Mouse (Mus musculus): ENCODE measurements at regions not wholly inside any gene's neighbourhood (a gene's known extent, or its start where the extent isn't known, plus 50 kb on each side); places are given as distances from the start of the nearest gene placed in this dataset.
"Not testable (repeated sequence)": the region's sequence is repeated elsewhere in the genome, so short reads cannot be mapped to it uniquely, and the experiment has no call there.

- H3K9ac ChIP-seq (ENCODE audit: low read depth, low read length, severe bottlenecking); H3K4me3 ChIP-seq (replicated peaks; ENCODE audit: low read length); H3K27ac ChIP-seq (replicated peaks; ENCODE audit: low read depth, low read length); H3K4me2 ChIP-seq (replicated peaks; ENCODE audit: low read depth, low read length, severe bottlenecking); H3K4me1 ChIP-seq (ENCODE audit: control insufficient read depth, insufficient read depth, low read length); H3K9me3 ChIP-seq (ENCODE audit: control insufficient read depth, low read length); DNase-seq (ENCODE audit: low spot score); H3K36me3 ChIP-seq (ENCODE audit: control insufficient read depth, insufficient read depth, low read length); ATAC-seq (ENCODE audit: low FRiP score, low read depth); H3K27me3 ChIP-seq (ENCODE audit: control insufficient read depth, insufficient read depth, low read length): not testable (repeated sequence)
- 87% methylated on average over 5 of the region's 5 CpGs for WGBS
These were observed 87.2 kb downstream of the Catsperg2 start for GRCm38 (mm10) chr7:29639591-29639990.

GRCm38 (mm10) chr7:29602356-29602755, 83.9 kb upstream of the Sipa1l3 start:
- Histone ChIP-seq H3K9me3 (ENCODE audit: control insufficient read depth, low read length) (no peaks in the 10 kb centered on the region), H3K27ac (replicated peaks; ENCODE audit: low read depth, low read length) (no peak overlapping the region), H3K27me3 (ENCODE audit: control insufficient read depth, insufficient read depth, low read length) (no peaks in the 10 kb centered on the region), H3K4me2 (replicated peaks; ENCODE audit: low read depth, low read length, severe bottlenecking) (no peak overlapping the region), H3K36me3 (ENCODE audit: control insufficient read depth, insufficient read depth, low read length) (no peaks in the 10 kb centered on the region), H3K4me1 (ENCODE audit: control insufficient read depth, insufficient read depth, low read length) (no peaks in the 10 kb centered on the region), H3K9ac (ENCODE audit: low read depth, low read length, severe bottlenecking) (no peak overlapping the region), H3K4me3 (replicated peaks; ENCODE audit: low read length) (no peak overlapping the region)
- ATAC-seq (ENCODE audit: low FRiP score, low read depth) (no peak), DNase-seq (ENCODE audit: low spot score) (no peak)
- TF ChIP-seq POLR2A (IDR thresholded peaks at IDR 0.05; ENCODE audit: borderline replicate concordance, extremely low read depth, insufficient read depth, insufficient read length), result no peak
- 58% methylated on average over 1 of the region's 1 CpGs for WGBS

GRCm38 (mm10) chr7:29601337-29601736, 82.9 kb upstream of the Sipa1l3 start:
- TF ChIP-seq POLR2A (IDR thresholded peaks at IDR 0.05; ENCODE audit: borderline replicate concordance, extremely low read depth, insufficient read depth, insufficient read length), result no peak
- no peak overlapping the region for H3K4me2 ChIP-seq (replicated peaks; ENCODE audit: low read depth, low read length, severe bottlenecking)
- H3K27ac ChIP-seq (replicated peaks; ENCODE audit: low read depth, low read length), result no peak overlapping the region
- no peaks in the 10 kb centered on the region for H3K4me1 ChIP-seq (ENCODE audit: control insufficient read depth, insufficient read depth, low read length)
- 79% methylated on average over 6 of the region's 6 CpGs for WGBS
- H3K9ac ChIP-seq (ENCODE audit: low read depth, low read length, severe bottlenecking), result no peak overlapping the region
- H3K36me3 ChIP-seq (ENCODE audit: control insufficient read depth, insufficient read depth, low read length), result no peaks in the 10 kb centered on the region
- H3K27me3 ChIP-seq (ENCODE audit: control insufficient read depth, insufficient read depth, low read length), result no peaks in the 10 kb centered on the region
- H3K4me3 ChIP-seq (replicated peaks; ENCODE audit: low read length), result no peak overlapping the region
- H3K9me3 ChIP-seq (ENCODE audit: control insufficient read depth, low read length), result no peaks in the 10 kb centered on the region
- DNase-seq (ENCODE audit: low spot score) (no peak), ATAC-seq (ENCODE audit: low FRiP score, low read depth) (no peak)

- ATAC-seq (ENCODE audit: low FRiP score, low read depth); H3K4me3 ChIP-seq (replicated peaks; ENCODE audit: low read length); H3K27ac ChIP-seq (replicated peaks; ENCODE audit: low read depth, low read length); H3K9ac ChIP-seq (ENCODE audit: low read depth, low read length, severe bottlenecking); H3K9me3 ChIP-seq (ENCODE audit: control insufficient read depth, low read length); H3K4me2 ChIP-seq (replicated peaks; ENCODE audit: low read depth, low read length, severe bottlenecking); H3K27me3 ChIP-seq (ENCODE audit: control insufficient read depth, insufficient read depth, low read length); H3K36me3 ChIP-seq (ENCODE audit: control insufficient read depth, insufficient read depth, low read length); H3K4me1 ChIP-seq (ENCODE audit: control insufficient read depth, insufficient read depth, low read length): not testable (repeated sequence)
- WGBS, result 22% methylated on average over 7 of the region's 7 CpGs
- DNase-seq (ENCODE audit: low spot score), result peak; percentile 9
These were observed 78.8 kb upstream of the Sipa1l3 start for GRCm38 (mm10) chr7:29597291-29597690.

GRCm38 (mm10) chr7:29578128-29578527, 59.7 kb upstream of the Sipa1l3 start:
- H3K4me2 ChIP-seq (replicated peaks; ENCODE audit: low read depth, low read length, severe bottlenecking), result no peak overlapping the region
- no peaks in the 10 kb centered on the region for H3K4me1 ChIP-seq (ENCODE audit: control insufficient read depth, insufficient read depth, low read length)
- no peak for ATAC-seq (ENCODE audit: low FRiP score, low read depth)
- no peak overlapping the region for H3K9ac ChIP-seq (ENCODE audit: low read depth, low read length, severe bottlenecking)
- no peaks in the 10 kb centered on the region for H3K27me3 ChIP-seq (ENCODE audit: control insufficient read depth, insufficient read depth, low read length)
- no peak overlapping the region for H3K4me3 ChIP-seq (replicated peaks; ENCODE audit: low read length)
- 73% methylated on average over 5 of the region's 5 CpGs for WGBS
- H3K27ac ChIP-seq (replicated peaks; ENCODE audit: low read depth, low read length), result no peak overlapping the region
- no peaks in the 10 kb centered on the region for H3K36me3 ChIP-seq (ENCODE audit: control insufficient read depth, insufficient read depth, low read length)
- H3K9me3 ChIP-seq (ENCODE audit: control insufficient read depth, low read length), result no peaks in the 10 kb centered on the region
- no peak for TF ChIP-seq POLR2A (IDR thresholded peaks at IDR 0.05; ENCODE audit: borderline replicate concordance, extremely low read depth, insufficient read depth, insufficient read length)
- no peak for DNase-seq (ENCODE audit: low spot score)

- TF ChIP-seq POLR2A (IDR thresholded peaks at IDR 0.05; ENCODE audit: borderline replicate concordance, extremely low read depth, insufficient read depth, insufficient read length), result no peak
- Histone ChIP-seq H3K36me3 (ENCODE audit: control insufficient read depth, insufficient read depth, low read length) (no peaks in the 10 kb centered on the region), H3K4me3 (replicated peaks; ENCODE audit: low read length) (no peak overlapping the region), H3K27ac (replicated peaks; ENCODE audit: low read depth, low read length) (no peak overlapping the region), H3K27me3 (ENCODE audit: control insufficient read depth, insufficient read depth, low read length) (no peaks in the 10 kb centered on the region), H3K9me3 (ENCODE audit: control insufficient read depth, low read length) (no peaks in the 10 kb centered on the region), H3K9ac (ENCODE audit: low read depth, low read length, severe bottlenecking) (no peak overlapping the region), H3K4me2 (replicated peaks; ENCODE audit: low read depth, low read length, severe bottlenecking) (no peak overlapping the region), H3K4me1 (ENCODE audit: control insufficient read depth, insufficient read depth, low read length) (no peaks in the 10 kb centered on the region)
- DNase-seq (ENCODE audit: low spot score) (no peak), ATAC-seq (ENCODE audit: low FRiP score, low read depth) (no peak)
- 41% methylated on average over 1 of the region's 1 CpGs for WGBS
These were observed 57.2 kb upstream of the Sipa1l3 start for GRCm38 (mm10) chr7:29575606-29576005.
